In genomic region chr4:126103590-126104068, GRCm38 (mm10) we compare ENCODE assay signal across 8 mouse cellular contexts. TPM values are rescaled to one million over a fixed set of nuclear protein-coding genes. Genes with fewer than 3 reads are reported as not detected.
DNase-seq lines count a peak whose midpoint lies in the region; ATAC-seq and TF ChIP-seq lines count a peak whose summit lies in the region.

Stk40 (plus strand) TSS chr4:126103957.

- TF ChIP-seq CTCF in G1E (IDR thresholded peaks at IDR 0.05; ENCODE audit: low read depth, low read length) = no peak
- peak; percentile 84 for TF ChIP-seq CTCF in layer of hippocampus, adult 2 months (conservative IDR thresholded peaks at IDR 0.05)
- peak; percentile 86 for TF ChIP-seq CTCF in lung, embryonic 14.5 days (IDR thresholded peaks at IDR 0.05; ENCODE audit: low read depth)
- TF ChIP-seq CTCF in olfactory bulb, adult 2 months (IDR thresholded peaks at IDR 0.05; ENCODE audit: insufficient read depth, low read depth, low read length) = peak; percentile 36; the same call in 1 of the 2 replicates
- peak; percentile 65; the same call in 1 of the 2 replicates for TF ChIP-seq CTCF in thymus, adult 2 months (IDR thresholded peaks at IDR 0.05; ENCODE audit: borderline replicate concordance, control insufficient read depth, extremely low read depth, insufficient read depth, low read length, poor library complexity)

- no peaks in the 10 kb centered on the region for H3K27me3 ChIP-seq in G1E (ENCODE audit: insufficient read depth, low read length)
- H3K27me3 ChIP-seq in forebrain, embryonic 16.5 days (replicated peaks; ENCODE audit: control insufficient read depth, insufficient read depth, low read length) = no peaks in the 10 kb centered on the region
- H3K27me3 ChIP-seq in lung, embryonic 14.5 days (ENCODE audit: insufficient read depth, low read length) = no peaks in the 10 kb centered on the region
- H3K27me3 ChIP-seq in thymus, adult 2 months (ENCODE audit: control insufficient read depth, insufficient read depth, low read length) = no peaks in the 10 kb centered on the region

- H3K9ac ChIP-seq in forebrain, embryonic 16.5 days (replicated peaks; ENCODE audit: low read depth, low read length) = peak within 1 kb of the TSS; percentile 86
- H3K9ac ChIP-seq in lung, embryonic 14.5 days = peak within 1 kb of the TSS; percentile 78

- H3K4me2 ChIP-seq in forebrain, embryonic 16.5 days (ENCODE audit: low read length) = peak within 1 kb of the TSS; percentile 94
- H3K4me2 ChIP-seq in lung, embryonic 14.5 days = peak within 1 kb of the TSS; percentile 97

- H3K9me3 ChIP-seq in G1E (replicated peaks) = no peaks in the 10 kb centered on the region
- no peaks in the 10 kb centered on the region for H3K9me3 ChIP-seq in forebrain, embryonic 16.5 days (ENCODE audit: control insufficient read depth, low read length)
- no peaks in the 10 kb centered on the region for H3K9me3 ChIP-seq in lung, embryonic 14.5 days (ENCODE audit: low read depth, low read length)

- peaks cover 63% of the 10 kb centered on the region for H3K36me3 ChIP-seq in G1E (replicated peaks)
- H3K36me3 ChIP-seq in forebrain, embryonic 16.5 days (ENCODE audit: control insufficient read depth, insufficient read depth) = no peaks in the 10 kb centered on the region
- 0 out of 2 replicates have a peak, but pooled peaks cover 14% of the 10 kb centered on the region for H3K36me3 ChIP-seq in lung, embryonic 14.5 days (ENCODE audit: insufficient read depth)
- no peaks in the 10 kb centered on the region for H3K36me3 ChIP-seq in thymus, adult 2 months (ENCODE audit: control insufficient read depth, insufficient read depth, low read length)

- peak; percentile 93 for TF ChIP-seq POLR2A in olfactory bulb, adult 2 months (IDR thresholded peaks at IDR 0.05; ENCODE audit: insufficient read depth, low read depth, low read length)
- peak; percentile 85 for TF ChIP-seq POLR2A in thymus, adult 2 months (IDR thresholded peaks at IDR 0.05; ENCODE audit: control insufficient read depth, extremely low read depth, insufficient read depth, low read length, poor library complexity)

- H3K4me3 ChIP-seq in G1E (ENCODE audit: low read depth, low read length) = peak within 1 kb of the TSS; percentile 87
- peak within 1 kb of the TSS; percentile 78 for H3K4me3 ChIP-seq in forebrain, embryonic 16.5 days (replicated peaks; ENCODE audit: low read length)
- peak within 1 kb of the TSS; percentile 82 for H3K4me3 ChIP-seq in layer of hippocampus, adult 2 months
- peak within 1 kb of the TSS; percentile 95 for H3K4me3 ChIP-seq in lung, embryonic 14.5 days (ENCODE audit: low read depth, low read length)
- H3K4me3 ChIP-seq in olfactory bulb, adult 2 months (ENCODE audit: insufficient read depth, low read depth, low read length) = peak within 1 kb of the TSS; percentile 70
- peak within 1 kb of the TSS; percentile 72 for H3K4me3 ChIP-seq in thymus, adult 2 months (ENCODE audit: control insufficient read depth, insufficient read depth, low read length)

- peak; percentile 84 for DNase-seq in G1E (ENCODE audit: low spot score)
- peak; percentile 93 to 96 for DNase-seq in cerebellum, adult 18-20 months
- peak; percentile 93 to 94 for DNase-seq in heart, postnatal 36 days
- DNase-seq in layer of hippocampus, adult 2 months (ENCODE audit: low spot score in 2 of 2) = peak; percentile 95 to 97
- peak; percentile 98 for DNase-seq in lung, embryonic 14.5 days
- peak; percentile 95 for DNase-seq in thymus, adult 2 months

- peak within 1 kb of the TSS; percentile 83 for H3K27ac ChIP-seq in forebrain, embryonic 16.5 days (ENCODE audit: low read length)
- H3K27ac ChIP-seq in layer of hippocampus, adult 2 months = peak within 1 kb of the TSS; percentile 97
- peak within 1 kb of the TSS; percentile 92 for H3K27ac ChIP-seq in lung, embryonic 14.5 days (ENCODE audit: low read depth)
- peak within 1 kb of the TSS; percentile 99 for H3K27ac ChIP-seq in olfactory bulb, adult 2 months (ENCODE audit: insufficient read depth, low read depth, low read length)
- peak within 1 kb of the TSS; percentile 33; the same call in 1 of the 2 replicates for H3K27ac ChIP-seq in thymus, adult 2 months (ENCODE audit: control insufficient read depth, insufficient read depth, low read length)

- intact Hi-C loops in heart, postnatal 36 days (cut with DNase I) = no loop called here

- ATAC-seq in G1E (ENCODE audit: extremely low read depth, insufficient number of reproducible peaks, low FRiP score, poor library complexity, severe bottlenecking) = peak; percentile 85
- ATAC-seq in forebrain, embryonic 16.5 days = peak; percentile 98
- peak; percentile 96 for ATAC-seq in lung, embryonic 14.5 days (ENCODE audit: insufficient read depth)

- peaks cover 71% of the 10 kb centered on the region for H3K4me1 ChIP-seq in G1E (ENCODE audit: insufficient read depth, low read depth, low read length)
- H3K4me1 ChIP-seq in forebrain, embryonic 16.5 days (replicated peaks; ENCODE audit: control insufficient read depth, insufficient read depth, low read length) = peaks cover 44% of the 10 kb centered on the region
- H3K4me1 ChIP-seq in lung, embryonic 14.5 days (ENCODE audit: insufficient read depth) = peaks cover 7% of the 10 kb centered on the region; the same call in 1 of the 2 replicates
- peaks cover 43% of the 10 kb centered on the region for H3K4me1 ChIP-seq in olfactory bulb, adult 2 months (ENCODE audit: control insufficient read depth, insufficient read depth, low read length)
- H3K4me1 ChIP-seq in thymus, adult 2 months (replicated peaks; ENCODE audit: control insufficient read depth, insufficient read depth, low read length) = peaks cover 12% of the 10 kb centered on the region

- WGBS in forebrain, embryonic 16.5 days = 1% methylated on average over 34 of the region's 34 CpGs
- WGBS in lung, embryonic 14.5 days = 1% methylated on average over 34 of the region's 34 CpGs
- 1% methylated on average over 33 of the region's 34 CpGs for WGBS in olfactory bulb, adult 2 months
- WGBS in thymus, adult 2 months = 2% methylated on average over 34 of the region's 34 CpGs

RNA-seq across cellular contexts. Expression of gene Stk40, which starts in this region (rescaled TPM):
- 30.9 and 41.2 TPM in 2 replicates for total RNA-seq in G1E (2014; fragmentation: Nextera tagmentation)
- 20.5 and 20.8 TPM in 2 replicates for total RNA-seq in G1E (2017)
- polyA plus RNA-seq in G1E (2012) = 68.2 and 68.5 TPM in 2 replicates
- 33.5 and 34.7 TPM in 2 replicates for polyA plus RNA-seq in forebrain, embryonic 16.5 days (2015; fragmentation: Nextera tagmentation; extraction: Ambion mirVana)
- 10 to 100 TPM; 33.6 to 41.5 TPM for total RNA-seq in heart, postnatal 36 days (2021)
- 10 to 100 TPM; 24.8 to 26.6 TPM for total RNA-seq in layer of hippocampus, adult 2 months (2021)
- polyA plus RNA-seq in lung, embryonic 14.5 days (2014; fragmentation: Nextera tagmentation; extraction: Ambion mirVana) = 30.7 and 38.0 TPM in 2 replicates
- not detected in 2 replicates for polyA plus RNA-seq in olfactory bulb, adult 2 months (2012; ENCODE audit: insufficient read depth, insufficient read length, low replicate concordance, missing spikeins)
- polyA plus RNA-seq in thymus, adult 2 months (2012; rRNA removed) = 36.5 and 43.1 TPM in 2 replicates

Comparison
In these comparisons a context has a peak if more than half of its experiments do, and no peak if none do; other contexts are left out.
1. Peak in every context shown above with its lines: DNase-seq, ATAC-seq, H3K4me3 ChIP-seq and H3K27ac ChIP-seq.
2. RNA of gene Stk40 (polyA plus RNA-seq): 68.2 to 68.5 TPM in G1E, 30.7 to 38.0 TPM in lung, embryonic 14.5 days, 36.5 to 43.1 TPM in thymus, adult 2 months and 33.5 to 34.7 TPM in forebrain, embryonic 16.5 days; not detected in olfactory bulb, adult 2 months; every median in the first group is over 10 times any median in the second.
3. H3K27ac ChIP-seq: peak in every context shown above with its lines; median percentile 99 in olfactory bulb, adult 2 months; 97 in layer of hippocampus, adult 2 months; 92 in lung, embryonic 14.5 days; 83 in forebrain, embryonic 16.5 days; 33 in thymus, adult 2 months.